Mouse (Mus musculus): ENCODE measurements around the gene Fam131a.

Gene Fam131a

DNA sequence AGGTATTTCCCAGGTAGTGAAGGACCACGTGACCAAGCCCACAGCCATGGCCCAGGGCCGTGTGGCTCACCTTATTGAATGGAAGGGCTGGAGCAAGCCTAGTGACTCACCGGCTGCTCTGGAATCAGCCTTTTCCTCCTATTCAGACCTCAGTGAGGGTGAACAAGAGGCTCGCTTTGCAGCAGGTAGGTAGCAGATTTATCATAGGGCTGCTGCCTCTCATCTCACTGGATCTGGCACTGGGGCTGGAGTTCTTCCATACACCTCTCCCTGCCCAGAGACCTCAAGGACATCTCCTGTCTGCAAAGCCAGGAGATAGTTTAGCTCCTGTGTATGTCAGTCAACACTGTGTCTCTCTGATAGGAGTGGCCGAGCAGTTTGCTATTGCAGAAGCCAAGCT lies 6.2 kb downstream of the Fam131a start:
- DNase-seq: no peak

DNA sequence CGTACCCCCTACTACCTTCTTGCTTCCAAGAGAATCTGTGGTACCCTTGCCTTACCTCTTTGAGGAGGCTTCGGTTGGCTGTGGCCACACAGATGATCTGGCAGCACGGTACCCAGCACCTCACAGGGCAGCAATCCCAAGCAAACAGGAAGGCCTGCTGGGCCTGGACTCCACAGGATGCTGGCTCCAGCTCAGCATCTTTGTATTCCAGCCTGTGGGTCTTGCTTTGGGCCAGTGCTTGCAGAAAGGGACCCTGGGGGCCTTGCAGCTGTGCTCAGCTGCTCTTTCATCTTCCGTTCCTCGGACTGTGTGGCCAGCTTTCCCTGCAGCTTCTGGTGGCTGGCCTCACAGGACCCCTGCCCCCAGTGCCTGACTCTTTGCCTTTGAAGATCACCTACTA lies 7.0 kb downstream of the Fam131a start:
- DNase-seq: no peak

DNA sequence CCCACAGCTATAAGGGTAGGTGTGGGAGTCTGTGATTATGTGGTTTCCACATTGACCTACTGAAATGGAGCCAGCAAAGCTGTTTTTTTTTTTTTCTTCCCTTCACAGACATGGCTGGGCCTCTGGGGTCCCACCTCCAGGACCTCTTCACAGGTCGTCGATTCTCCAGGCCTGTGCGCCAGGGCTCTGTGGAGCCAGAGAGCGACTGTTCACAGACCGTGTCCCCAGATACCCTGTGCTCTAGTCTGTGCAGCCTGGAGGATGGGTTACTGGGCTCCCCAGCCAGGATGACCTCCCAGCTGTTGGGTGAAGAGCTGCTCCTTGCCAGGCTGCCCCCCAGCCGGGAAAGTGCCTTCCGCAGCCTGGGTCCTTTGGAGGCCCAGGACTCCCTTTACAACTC lies 8.3 kb downstream of the Fam131a start:
- DNase-seq: no peak

DNA sequence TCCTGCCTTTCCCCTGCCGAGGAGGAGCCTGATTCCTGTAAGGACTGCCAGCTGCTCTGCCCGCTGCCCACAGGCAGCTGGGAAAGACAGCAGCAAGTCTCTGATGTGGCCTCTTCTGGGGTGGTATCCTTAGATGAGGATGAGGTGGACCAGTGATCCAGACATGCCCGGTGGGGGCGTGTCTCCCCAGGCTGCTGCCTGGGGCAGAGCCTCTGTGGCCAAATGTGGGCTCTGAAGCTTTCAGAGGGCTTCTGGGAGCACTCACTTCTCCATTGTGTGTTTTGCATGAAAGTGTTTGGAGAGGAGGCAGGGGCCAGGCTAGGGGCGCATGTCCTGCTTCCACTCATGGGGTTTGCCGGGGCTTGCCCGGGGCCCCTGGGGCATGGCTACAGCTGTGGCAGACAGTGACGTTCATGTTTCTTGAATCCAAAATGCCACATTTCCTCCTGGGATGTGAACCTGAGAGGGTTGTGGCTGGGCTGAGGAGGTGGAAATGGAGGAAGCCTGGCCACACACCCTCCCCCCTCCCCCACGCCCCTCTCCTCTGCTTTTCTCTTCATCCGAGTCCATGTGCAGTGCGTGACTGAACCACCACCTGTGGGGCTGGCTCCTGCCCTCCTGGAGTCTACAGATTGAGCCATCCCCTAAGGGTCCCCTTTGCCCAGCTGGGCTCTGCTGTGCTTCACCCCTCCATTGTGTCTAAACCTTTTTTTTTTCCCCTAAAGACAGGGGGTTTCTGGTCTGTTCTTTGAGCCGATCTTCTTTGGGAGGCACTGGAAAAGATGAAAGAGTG lies 8.9 kb downstream of the Fam131a start:
- no peak for DNase-seq

DNA sequence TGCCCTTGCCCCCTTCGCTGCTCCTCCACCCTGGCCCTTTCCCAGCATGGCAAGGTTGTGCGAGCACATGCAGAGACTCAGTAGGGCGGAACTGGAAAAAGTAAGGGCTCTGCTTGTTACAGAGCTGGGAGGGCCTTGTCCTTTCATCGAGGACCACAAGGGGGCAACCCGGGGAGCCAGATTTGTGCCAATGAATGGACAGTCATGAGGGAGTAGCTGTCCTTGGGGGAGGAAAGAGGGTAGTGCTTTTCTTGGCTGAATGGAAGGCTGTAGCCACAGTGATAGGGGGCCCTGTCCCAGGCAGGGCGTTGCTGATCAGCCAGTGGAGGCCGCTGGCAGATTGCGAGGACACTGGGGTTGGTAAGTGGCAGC lies 9.5 kb downstream of the Fam131a start:
- peak; percentile 72 for DNase-seq

DNA sequence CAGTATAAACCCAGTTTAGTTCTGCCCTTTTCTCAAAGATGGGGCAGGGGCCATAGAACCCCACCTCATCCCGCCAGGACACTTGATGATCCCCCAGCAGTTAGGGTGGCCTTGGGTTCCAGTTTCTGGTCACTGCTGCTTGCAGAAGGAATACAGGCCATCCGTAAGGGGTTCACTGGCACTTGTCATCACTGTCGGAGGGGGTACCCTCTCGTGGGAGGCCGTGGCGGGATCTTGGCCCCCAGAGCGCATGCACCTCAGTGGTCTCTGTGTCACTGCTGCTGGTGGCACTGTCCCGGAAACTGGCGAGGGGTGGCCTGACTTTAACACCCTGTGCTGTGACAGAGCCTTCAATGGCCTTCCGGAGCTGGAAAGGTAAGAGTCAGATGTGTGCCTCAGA lies 10.0 kb downstream of the Fam131a start:
- no peak for DNase-seq

DNA sequence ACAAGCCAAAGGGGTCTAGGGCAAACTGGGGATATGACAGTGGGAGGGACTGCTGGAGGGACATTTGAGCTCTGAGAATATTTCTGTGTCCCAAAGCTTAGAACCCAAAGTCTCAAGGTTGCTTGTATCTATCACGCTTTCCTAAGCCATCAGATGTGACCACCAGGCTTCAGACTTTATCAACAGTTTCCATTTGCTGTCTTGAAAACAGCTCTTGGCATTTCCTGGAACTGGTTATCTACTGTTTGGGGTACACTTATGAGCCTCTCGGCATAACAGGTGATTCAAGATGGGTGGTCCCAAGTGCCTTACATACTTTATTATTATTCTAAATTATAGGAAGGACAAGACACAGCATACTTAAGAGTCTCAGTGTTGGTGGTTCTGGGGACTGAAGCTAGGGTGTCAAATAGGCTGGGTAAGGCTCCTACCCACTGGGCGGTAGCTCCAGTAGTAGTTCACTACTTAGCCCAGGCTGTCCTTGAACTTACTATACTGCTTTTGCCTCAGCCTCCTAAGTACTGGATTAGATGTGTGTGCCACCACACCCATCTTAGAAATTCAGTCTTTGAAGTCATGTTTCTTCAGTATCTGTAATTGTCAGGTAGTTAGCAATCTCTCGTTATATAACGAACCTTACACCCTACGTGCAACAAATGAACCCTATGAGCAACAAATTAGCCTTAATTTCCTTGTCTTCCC lies 10.8 kb downstream of the Fam131a start:
- DNase-seq: no peak

DNA sequence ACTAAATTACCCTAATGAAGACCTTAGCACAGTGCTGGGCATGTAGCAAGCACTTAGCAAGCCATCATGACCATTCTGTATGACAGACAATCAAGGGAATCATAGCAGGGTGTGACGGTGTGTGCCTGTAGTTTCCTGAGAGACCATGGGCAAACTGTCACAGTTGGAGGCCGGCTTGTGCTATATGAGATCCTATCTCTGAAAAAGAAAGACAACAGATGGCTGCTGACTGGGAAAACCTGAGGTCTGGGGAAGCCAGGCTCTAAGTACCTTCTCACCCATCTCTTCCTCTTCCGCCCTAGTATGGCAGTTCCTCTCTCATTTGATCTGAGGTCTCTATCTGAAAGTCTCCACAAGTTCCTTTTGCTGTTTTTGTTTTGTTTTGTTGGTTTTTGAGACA lies 12.7 kb downstream of the Fam131a start:
- DNase-seq: no peak

DNA sequence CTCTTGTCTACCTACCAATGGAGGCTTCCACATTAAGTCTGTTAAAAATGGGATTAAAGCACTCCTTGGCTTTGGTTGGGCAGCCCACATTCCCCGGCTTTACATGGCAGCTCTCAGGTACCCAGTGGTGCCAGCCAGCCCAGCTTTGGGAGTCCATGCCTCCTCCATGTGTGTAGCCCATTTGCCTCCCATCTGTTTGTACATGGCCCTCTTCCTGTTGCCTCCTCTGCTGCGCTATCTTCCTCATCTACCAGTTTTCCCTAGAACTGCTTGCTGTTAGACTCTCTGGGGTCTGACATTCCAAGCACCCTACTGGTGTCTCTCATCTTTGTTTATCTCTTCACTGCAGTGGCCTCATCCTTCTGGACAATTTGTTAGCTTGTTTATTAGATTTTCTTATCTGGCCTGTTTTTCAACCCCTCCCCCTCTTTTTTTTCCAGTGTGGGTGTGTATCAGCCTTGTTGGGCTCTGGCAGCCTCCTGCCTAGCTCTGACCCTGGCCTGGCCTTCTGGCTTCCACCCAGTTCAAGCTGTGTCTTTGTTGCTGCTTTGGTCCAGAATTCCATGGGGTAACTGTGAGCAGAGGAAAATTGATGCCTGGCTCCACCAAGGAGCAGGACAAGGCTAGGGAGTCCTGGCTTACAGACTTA lies 13.5 kb downstream of the Fam131a start:
- no peak for DNase-seq

DNA sequence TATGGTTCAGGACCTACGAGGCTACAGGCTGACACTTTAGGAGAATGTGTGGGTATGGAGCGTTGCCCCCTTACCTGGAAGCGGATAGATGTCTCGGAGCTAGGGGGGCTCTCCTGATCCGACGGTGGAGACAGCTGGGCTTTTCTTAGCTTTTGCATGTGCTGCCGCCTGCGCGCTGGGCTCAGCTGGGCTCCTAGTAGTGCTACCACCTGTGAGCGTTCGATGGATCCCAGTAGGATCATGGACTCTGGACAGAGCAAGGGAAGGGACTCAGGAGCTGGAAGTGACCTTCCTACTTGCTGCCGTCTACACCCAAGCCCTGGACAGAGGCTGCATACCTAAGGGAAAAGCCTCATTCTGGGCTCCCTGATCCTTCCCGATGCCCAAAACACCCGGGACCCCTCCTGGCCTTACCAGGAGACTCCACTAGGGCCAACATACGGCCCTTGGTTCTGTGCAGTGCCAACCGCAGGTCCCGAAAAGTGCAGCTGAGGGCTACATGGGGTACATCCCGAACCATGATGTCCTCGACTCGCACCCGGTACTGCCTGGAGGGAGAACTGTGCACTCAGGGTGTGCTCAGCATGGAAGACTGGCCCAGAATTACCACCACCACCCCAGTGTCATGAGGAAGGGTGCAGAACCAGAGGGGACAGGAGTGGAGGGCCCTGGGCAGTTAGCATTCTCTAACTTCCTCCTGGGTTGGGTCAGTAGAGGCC lies 15.3 kb downstream of the Fam131a start:
- no peak for DNase-seq

DNA sequence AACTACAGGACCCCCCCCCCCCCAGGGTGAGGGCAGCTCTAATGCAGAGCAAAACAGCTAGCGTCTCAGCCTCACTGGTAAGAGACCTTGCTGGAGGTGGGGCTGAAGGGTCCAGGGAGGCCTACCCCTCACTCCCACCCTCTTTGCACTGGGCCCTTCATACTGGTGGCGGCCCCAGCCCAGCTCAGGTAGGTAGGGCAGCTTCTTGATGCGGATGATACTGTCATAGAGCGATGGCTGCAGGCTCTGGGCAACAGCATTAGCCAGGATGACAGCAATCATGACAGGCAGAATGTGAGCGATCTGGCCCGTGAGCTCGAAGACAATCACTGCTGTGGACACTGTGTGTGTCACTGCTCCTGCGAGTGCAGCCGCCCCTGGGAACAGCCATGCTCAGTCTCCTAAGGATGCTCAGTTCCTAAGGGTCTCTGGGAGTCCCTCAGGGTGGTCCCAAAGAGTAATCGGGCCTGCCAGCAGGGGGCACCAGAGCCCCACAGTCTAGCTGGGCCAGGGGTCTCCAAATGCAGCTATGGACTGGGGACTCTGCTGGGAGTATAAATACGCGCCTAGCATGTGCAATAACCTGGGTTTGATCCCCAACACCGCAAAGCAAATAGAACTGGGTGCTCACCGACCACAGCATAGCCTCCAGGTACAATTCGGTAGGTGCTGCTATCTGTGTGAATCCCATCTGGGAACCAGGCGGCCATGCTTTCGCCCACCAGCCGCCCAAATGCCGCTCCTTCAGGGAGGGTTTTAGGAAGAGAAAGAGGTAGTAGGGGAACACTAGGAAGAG lies 16.1 kb downstream of the Fam131a start:
- DNase-seq: peak; percentile 90

DNA sequence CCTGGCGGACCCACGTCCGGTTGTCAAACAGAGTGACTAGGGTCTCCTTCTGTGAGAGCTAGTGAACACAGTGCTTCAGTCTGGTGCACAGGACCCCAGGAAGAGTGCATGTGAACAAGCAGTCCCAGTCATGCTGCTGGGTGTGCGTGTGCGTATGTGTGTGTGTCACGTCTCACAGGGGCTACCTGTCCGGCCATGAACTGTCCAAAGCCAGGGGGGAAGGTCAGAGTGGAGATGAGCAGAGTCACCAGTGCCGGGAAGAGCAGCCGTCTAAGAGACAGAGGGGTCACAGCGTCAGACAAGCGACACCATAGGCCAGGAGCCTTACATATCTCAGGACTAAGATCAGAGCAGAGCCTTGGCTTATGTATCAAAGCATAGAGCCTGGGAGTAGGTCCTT lies 17.3 kb downstream of the Fam131a start:
- DNase-seq: no peak

DNA sequence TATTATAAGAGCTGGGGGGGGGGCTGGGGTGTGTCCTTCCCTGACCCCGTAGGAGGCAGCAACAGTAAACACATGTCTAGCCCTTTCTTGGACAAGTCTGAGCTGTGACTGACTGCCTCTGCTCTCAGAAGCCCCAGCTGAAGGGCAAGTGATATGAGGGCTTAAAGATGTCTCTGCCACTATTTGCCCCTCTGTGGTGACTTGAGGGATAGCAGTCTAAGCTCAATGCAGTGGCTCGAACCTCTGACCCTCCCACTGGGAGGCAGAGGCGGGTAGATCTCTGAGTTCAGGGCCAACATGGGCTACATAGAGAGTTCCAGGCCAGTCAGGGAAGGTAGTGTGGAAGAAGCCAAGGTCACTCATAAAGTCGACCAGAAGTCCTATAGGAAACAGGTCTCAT lies 17.8 kb downstream of the Fam131a start:
- DNase-seq: no peak

DNA sequence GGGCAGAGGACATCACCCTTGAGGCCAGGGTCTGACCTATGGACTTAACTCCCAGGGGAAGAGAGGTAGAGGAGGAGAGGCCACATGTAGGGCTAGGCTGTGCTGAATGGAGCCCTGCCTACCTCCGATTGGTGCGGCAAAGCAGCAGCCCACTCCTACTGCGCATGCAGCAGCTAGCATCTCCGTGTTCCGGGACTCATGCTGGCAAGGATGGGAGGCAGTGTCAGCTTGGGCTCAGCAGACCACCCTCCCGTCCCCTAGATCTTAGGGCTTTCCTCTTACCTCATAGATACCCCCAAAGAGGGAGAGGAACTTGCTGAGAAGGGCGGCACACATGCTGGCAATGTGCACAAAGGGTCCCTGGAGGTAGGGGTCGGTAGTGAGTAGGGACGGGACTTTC lies 19.1 kb downstream of the Fam131a start:
- DNase-seq: no peak

DNA sequence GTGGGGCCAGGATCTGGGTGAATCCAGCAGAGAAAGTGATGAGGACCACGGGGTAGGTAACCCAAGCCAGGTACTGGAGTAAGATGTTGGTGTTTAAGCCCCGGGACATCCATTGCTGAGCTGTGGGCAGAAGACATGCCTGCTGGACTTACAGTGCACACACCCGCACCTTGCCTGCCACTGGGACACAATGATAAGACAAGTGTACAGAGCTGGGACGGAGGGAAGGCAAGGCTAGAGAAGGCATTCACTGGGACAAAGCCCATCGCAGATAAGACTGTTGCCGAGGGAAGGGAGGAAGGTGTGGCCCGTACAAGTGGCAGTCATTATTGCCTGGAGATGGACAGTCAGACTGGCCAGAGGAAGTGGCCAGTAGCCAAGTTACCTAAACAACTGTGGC lies 19.8 kb downstream of the Fam131a start:
- DNase-seq: no peak

DNA sequence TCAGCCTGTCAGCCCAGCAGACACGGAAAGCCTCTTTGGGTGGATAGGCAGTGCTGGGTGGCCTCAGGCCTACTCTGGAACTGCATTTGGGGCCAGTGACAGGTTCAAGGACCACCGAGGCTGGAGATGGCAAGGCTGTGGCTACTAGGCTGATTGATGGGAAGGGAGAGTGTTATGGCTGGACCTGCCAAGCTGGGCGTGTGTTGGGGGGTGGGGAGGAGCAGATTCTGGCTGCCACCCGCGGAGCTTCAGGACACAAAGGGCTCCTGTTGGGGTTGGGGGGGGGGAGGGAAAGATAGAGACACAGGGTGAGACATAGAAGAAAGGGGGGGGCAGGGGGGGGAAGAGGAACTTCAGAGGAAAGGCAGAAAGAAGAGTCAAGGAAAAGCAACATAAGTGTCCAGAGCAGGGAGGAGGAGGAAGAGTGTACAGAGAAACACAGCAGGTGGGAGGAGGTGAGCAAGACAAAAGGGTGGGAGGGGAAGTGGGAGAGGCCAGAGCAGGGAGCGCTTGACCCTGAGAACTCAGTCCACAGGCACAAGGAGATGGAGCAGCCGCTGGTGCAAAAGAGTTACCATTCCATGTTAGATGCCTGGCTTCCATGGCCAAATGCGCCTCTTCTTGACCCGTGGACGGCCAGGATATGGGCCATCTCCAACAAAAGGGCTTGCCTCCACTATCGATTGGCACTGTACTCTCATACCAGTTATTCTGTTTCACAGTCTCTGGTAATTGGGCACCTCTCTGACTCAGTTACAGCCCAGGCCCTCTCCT lies 21.5 kb downstream of the Fam131a start:
- no peak for DNase-seq

DNA sequence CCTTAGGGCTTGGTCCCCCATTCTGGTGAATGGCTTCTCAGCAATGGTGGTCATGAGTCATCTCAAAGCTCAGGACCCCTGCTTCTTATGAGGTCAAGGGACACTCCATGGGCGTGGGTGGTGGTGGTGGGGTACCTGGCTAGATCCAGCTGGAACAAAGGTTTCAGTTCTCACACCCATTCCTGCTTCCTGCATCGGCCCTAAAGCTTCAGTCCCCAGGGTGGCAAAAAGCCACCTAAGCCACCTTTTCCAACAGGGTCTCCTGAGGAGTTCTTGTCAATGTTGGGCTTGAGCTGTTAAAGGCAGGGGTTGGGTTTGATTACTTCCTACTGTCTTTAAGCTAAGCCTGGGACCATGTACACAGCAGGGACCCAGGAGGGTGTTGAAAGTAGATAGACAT lies 22.1 kb downstream of the Fam131a start:
- no peak for DNase-seq

DNA sequence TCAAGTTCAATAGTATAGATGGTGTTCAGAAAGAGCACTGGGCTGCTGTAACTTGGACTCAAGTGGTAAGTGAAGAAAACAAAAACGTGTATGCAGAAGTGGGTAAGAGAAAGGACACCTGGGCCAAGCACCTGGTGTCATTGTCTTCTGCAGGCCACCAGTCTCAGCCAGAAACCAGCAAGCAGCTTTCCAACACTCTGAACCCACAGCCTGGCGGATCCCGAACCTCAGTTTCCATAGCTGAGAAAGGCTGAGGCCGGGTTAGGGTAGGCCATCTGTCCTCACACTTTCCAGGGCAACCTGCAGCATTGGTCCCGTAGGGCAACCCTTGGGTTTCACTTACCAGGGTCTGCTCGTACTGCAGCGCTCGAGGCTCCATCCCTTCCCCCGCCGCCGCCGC lies 22.5 kb downstream of the Fam131a start:
- DNase-seq: no peak

DNA sequence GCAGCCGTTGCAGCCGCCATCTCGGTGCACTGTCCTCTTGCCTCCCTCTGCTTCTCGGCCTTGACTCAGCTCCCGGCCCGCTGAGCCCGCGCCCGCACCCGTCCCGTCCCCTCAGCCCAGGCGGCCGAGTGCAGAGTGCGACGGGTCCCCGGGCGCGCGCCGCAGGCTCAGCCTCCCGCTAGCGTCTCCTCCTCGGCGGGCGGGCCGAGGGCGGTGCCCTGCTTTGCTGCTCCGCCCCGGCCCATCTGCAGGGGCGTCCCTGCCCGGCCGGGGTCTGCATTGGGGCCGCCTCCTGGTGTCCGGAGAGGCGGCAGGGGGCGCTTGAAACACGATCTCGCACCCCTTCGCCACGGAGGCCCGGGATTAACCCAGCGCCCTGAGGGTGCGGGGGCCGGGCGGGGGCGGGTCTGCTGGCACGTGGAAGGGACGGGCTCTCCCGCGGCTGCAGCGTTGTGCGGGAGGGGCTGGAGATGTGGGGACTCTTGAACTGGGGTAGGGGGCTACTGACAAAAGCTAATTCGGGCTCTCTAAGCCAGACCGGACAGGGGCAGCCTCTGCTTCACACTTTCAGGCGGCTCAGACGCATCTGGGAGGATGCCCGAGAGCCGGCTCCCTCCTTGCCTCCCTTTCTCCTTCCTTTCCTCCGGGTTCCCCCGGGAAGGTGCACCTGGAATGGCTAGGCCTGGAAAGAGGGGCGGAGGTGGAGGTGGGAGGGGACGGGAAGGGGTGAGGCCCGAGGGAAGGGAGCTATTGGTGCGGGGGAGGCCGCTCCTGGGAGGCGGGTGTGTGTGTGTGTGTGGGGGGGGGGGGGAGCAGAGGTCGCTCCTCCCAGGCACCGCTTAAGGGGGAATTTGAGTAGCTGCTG lies 23.2 kb downstream of the Fam131a start:
- DNase-seq: peak; percentile 82

DNA sequence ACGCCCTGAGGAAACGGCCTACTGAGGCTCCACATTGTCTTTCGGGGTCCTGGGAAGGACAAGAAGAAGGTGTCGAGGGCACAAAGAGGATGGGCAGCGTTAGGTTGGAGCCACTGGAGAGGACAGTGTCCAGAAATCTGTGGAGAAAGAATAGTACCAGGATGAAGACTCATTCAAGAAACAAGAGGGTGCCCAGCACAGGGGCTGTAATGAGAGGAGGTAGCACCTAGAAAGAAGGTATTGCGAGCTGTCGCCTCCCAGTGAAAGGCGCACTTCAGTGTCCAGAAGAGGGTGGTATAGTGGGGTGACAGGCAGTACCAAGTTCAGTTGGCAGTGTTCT lies 23.8 kb downstream of the Fam131a start:
- no peak for DNase-seq
